9 mouse cellular contexts compared by ENCODE assay signal in the genomic region with DNA sequence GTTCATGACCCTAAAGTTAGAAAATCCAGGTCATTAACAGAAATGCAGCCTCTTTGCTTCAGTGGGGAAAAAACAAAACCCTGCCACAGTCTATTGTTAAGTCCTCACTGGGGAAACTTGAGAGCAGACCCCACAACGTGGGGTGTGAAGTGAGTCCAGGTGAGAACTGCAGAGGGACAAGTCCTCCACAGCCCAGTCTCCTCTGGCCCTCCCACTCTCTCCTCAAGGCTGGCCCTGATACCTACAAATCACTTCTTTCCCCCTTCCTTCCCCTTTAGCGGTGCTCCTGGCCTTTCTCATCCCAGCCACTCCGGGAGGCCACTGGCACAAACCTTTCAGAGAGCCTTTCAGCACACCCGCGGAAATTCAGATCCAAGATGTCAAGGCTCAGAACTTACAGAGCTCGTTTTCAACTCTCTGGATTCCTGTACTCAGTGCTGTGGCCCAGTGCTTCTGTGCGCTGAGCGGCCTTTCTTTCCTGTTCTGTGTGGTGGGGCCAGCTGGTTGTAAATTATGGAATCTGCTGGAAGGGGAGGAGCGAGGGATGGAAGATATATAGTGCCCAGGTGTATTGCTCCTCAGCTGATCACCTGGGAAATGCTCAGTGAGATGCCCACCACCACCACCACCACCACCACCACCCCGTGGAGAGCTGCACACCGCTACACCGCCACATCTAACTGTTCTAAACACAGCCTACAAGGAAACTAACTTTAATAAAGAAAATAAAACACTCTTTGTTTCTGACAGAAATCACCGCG.
DNase-seq lines count a peak whose midpoint lies in the region; ATAC-seq and TF ChIP-seq lines count a peak whose summit lies in the region.
"Had no signal": no experiment of that assay in that cellular context is flagged by ENCODE, and none has a peak within 500 bp of the region (broad histone marks: within the 10 kb centered on the region; RNA-seq: fewer than 3 reads in every experiment).

No protein-coding gene starts in this region.

- ATAC-seq in intestine, embryonic 15.5 days, result peak; percentile 45
- ATAC-seq in intestine, embryonic 16.5 days, result no peak
- 0 out of 2 replicates have a peak, but pooled peaks have one; percentile 37 for ATAC-seq in embryonic facial prominence, embryonic 13.5 days (ENCODE audit: insufficient number of reproducible peaks, insufficient read depth, low FRiP score, low TSS enrichment, low read depth)
- peak; percentile 65 for ATAC-seq in forebrain, postnatal 0 days
- ATAC-seq in midbrain, postnatal 0 days (ENCODE audit: low FRiP score), result peak; percentile 21; the same call in 1 of the 2 replicates

- H3K4me2 ChIP-seq in intestine, embryonic 15.5 days (replicated peaks), result no peak overlapping the region
- no peak overlapping the region for H3K4me2 ChIP-seq in intestine, embryonic 16.5 days (ENCODE audit: low read depth, low read length)
- H3K4me2 ChIP-seq in embryonic facial prominence, embryonic 13.5 days, result no peak overlapping the region
- no peak overlapping the region for H3K4me2 ChIP-seq in forebrain, postnatal 0 days (ENCODE audit: low read depth)
- no peak overlapping the region for H3K4me2 ChIP-seq in midbrain, postnatal 0 days (ENCODE audit: low read depth, low read length, poor library complexity, severe bottlenecking)
- H3K4me2 ChIP-seq: heart, embryonic 11.5 days; lung, embryonic 15.5 days had no signal

- DNase-seq in forebrain, postnatal 0 days, result no peak
- no peak for DNase-seq in midbrain, postnatal 0 days (ENCODE audit: low spot score)
- DNase-seq in heart, adult 18-20 months, result no peak
- no peak for DNase-seq in lung, adult 2 months

- TF ChIP-seq POLR2A in lung, adult 2 months (IDR thresholded peaks at IDR 0.05; ENCODE audit: borderline replicate concordance, extremely low read depth, low read depth, low read length), result no peak

- no peak overlapping the region for H3K9ac ChIP-seq in intestine, embryonic 15.5 days
- no peak overlapping the region for H3K9ac ChIP-seq in intestine, embryonic 16.5 days (ENCODE audit: low read depth, low read length)
- no peak overlapping the region for H3K9ac ChIP-seq in embryonic facial prominence, embryonic 13.5 days
- no peak overlapping the region for H3K9ac ChIP-seq in forebrain, postnatal 0 days
- H3K9ac ChIP-seq in midbrain, postnatal 0 days (replicated peaks; ENCODE audit: low read length, poor library complexity, severe bottlenecking), result no peak overlapping the region
- H3K9ac ChIP-seq: lung, embryonic 15.5 days had no signal

- no peaks in the 10 kb centered on the region for H3K4me1 ChIP-seq in intestine, embryonic 15.5 days (replicated peaks)
- H3K4me1 ChIP-seq in intestine, embryonic 16.5 days (ENCODE audit: control insufficient read depth, insufficient read depth, low read length), result no peaks in the 10 kb centered on the region
- H3K4me1 ChIP-seq in embryonic facial prominence, embryonic 13.5 days, result no peaks in the 10 kb centered on the region
- H3K4me1 ChIP-seq in forebrain, postnatal 0 days (ENCODE audit: insufficient read depth), result 0 out of 2 replicates have a peak, but pooled peaks cover 4% of the 10 kb centered on the region
- H3K4me1 ChIP-seq in midbrain, postnatal 0 days (ENCODE audit: insufficient read depth, low read length), result 0 out of 2 replicates have a peak, but pooled peaks cover 5% of the 10 kb centered on the region
- H3K4me1 ChIP-seq in lung, adult 2 months (ENCODE audit: control insufficient read depth, insufficient read depth, low read length), result no peaks in the 10 kb centered on the region
- H3K4me1 ChIP-seq: lung, embryonic 15.5 days had no signal

- H3K36me3 ChIP-seq in intestine, embryonic 15.5 days, result no peaks in the 10 kb centered on the region
- no peaks in the 10 kb centered on the region for H3K36me3 ChIP-seq in intestine, embryonic 16.5 days (ENCODE audit: control insufficient read depth, insufficient read depth, low read length)
- H3K36me3 ChIP-seq in embryonic facial prominence, embryonic 13.5 days, result no peaks in the 10 kb centered on the region
- H3K36me3 ChIP-seq in forebrain, postnatal 0 days (ENCODE audit: insufficient read depth), result no peaks in the 10 kb centered on the region
- no peaks in the 10 kb centered on the region for H3K36me3 ChIP-seq in midbrain, postnatal 0 days (ENCODE audit: insufficient read depth, low read length)
- H3K36me3 ChIP-seq: lung, embryonic 15.5 days had no signal

- no peaks in the 10 kb centered on the region for H3K9me3 ChIP-seq in intestine, embryonic 15.5 days
- no peaks in the 10 kb centered on the region for H3K9me3 ChIP-seq in intestine, embryonic 16.5 days (ENCODE audit: control insufficient read depth, low read length)
- H3K9me3 ChIP-seq in embryonic facial prominence, embryonic 13.5 days, result no peaks in the 10 kb centered on the region
- H3K9me3 ChIP-seq in forebrain, postnatal 0 days (ENCODE audit: low read length), result no peaks in the 10 kb centered on the region
- H3K9me3 ChIP-seq in midbrain, postnatal 0 days (ENCODE audit: low read length), result no peaks in the 10 kb centered on the region
- H3K9me3 ChIP-seq: lung, embryonic 15.5 days had no signal

- no peak overlapping the region for H3K27ac ChIP-seq in intestine, embryonic 15.5 days
- no peak overlapping the region for H3K27ac ChIP-seq in intestine, embryonic 16.5 days (ENCODE audit: low read length)
- no peak overlapping the region for H3K27ac ChIP-seq in embryonic facial prominence, embryonic 13.5 days
- no peak overlapping the region for H3K27ac ChIP-seq in forebrain, postnatal 0 days (ENCODE audit: low read depth, low read length)
- H3K27ac ChIP-seq in midbrain, postnatal 0 days (ENCODE audit: low read depth, low read length), result no peak overlapping the region
- H3K27ac ChIP-seq: lung, embryonic 15.5 days had no signal

- H3K27me3 ChIP-seq in intestine, embryonic 15.5 days (replicated peaks), result no peaks in the 10 kb centered on the region
- peaks cover 2% of the 10 kb centered on the region; the same call in 1 of the 2 replicates for H3K27me3 ChIP-seq in intestine, embryonic 16.5 days (replicated peaks; ENCODE audit: control insufficient read depth, insufficient read depth, low read length)
- H3K27me3 ChIP-seq in embryonic facial prominence, embryonic 13.5 days, result peaks cover 10% of the 10 kb centered on the region; the same call in 1 of the 2 replicates
- no peaks in the 10 kb centered on the region for H3K27me3 ChIP-seq in forebrain, postnatal 0 days (ENCODE audit: insufficient read depth, low read length)
- H3K27me3 ChIP-seq in midbrain, postnatal 0 days (ENCODE audit: insufficient read depth, low read length), result no peaks in the 10 kb centered on the region
- H3K27me3 ChIP-seq: lung, embryonic 15.5 days had no signal

- no peak for TF ChIP-seq CTCF in forebrain, postnatal 0 days (IDR thresholded peaks at IDR 0.05; ENCODE audit: low read depth)
- no peak for TF ChIP-seq CTCF in midbrain, postnatal 0 days (IDR thresholded peaks at IDR 0.05)
- no peak for TF ChIP-seq CTCF in lung, adult 2 months (IDR thresholded peaks at IDR 0.05; ENCODE audit: insufficient read depth, low read length)

- 43% methylated on average over 13 of the region's 14 CpGs for WGBS in intestine, embryonic 15.5 days
- WGBS in intestine, embryonic 16.5 days, result 42% methylated on average over 12 of the region's 14 CpGs
- WGBS in embryonic facial prominence, embryonic 13.5 days, result 42% methylated on average over 14 of the region's 14 CpGs
- 41% methylated on average over 12 of the region's 14 CpGs for WGBS in forebrain, postnatal 0 days
- 53% methylated on average over 11 of the region's 14 CpGs for WGBS in midbrain, postnatal 0 days
- 52% methylated on average over 14 of the region's 14 CpGs for WGBS in lung, adult 2 months

- no peak overlapping the region for H3K4me3 ChIP-seq in intestine, embryonic 15.5 days (replicated peaks)
- H3K4me3 ChIP-seq in intestine, embryonic 16.5 days (ENCODE audit: low read length), result no peak overlapping the region
- H3K4me3 ChIP-seq in embryonic facial prominence, embryonic 13.5 days, result no peak overlapping the region
- no peak overlapping the region for H3K4me3 ChIP-seq in forebrain, postnatal 0 days (ENCODE audit: low read depth, low read length)
- H3K4me3 ChIP-seq in midbrain, postnatal 0 days (ENCODE audit: low read depth, low read length), result no peak overlapping the region
- no peak overlapping the region for H3K4me3 ChIP-seq in lung, adult 2 months (replicated peaks; ENCODE audit: extremely low read depth, low read depth, low read length)
- H3K4me3 ChIP-seq: lung, embryonic 15.5 days had no signal
